Mouse (Mus musculus): ENCODE measurements around the gene Arhgef3.
A peak's percentile ranks its signal among the peaks of the same experiment; 100 is the strongest.
"Not testable (repeated sequence)": the region's sequence is repeated elsewhere in the genome, so short reads cannot be mapped to it uniquely, and the experiment has no call there.

The Arhgef3 gene

DNA sequence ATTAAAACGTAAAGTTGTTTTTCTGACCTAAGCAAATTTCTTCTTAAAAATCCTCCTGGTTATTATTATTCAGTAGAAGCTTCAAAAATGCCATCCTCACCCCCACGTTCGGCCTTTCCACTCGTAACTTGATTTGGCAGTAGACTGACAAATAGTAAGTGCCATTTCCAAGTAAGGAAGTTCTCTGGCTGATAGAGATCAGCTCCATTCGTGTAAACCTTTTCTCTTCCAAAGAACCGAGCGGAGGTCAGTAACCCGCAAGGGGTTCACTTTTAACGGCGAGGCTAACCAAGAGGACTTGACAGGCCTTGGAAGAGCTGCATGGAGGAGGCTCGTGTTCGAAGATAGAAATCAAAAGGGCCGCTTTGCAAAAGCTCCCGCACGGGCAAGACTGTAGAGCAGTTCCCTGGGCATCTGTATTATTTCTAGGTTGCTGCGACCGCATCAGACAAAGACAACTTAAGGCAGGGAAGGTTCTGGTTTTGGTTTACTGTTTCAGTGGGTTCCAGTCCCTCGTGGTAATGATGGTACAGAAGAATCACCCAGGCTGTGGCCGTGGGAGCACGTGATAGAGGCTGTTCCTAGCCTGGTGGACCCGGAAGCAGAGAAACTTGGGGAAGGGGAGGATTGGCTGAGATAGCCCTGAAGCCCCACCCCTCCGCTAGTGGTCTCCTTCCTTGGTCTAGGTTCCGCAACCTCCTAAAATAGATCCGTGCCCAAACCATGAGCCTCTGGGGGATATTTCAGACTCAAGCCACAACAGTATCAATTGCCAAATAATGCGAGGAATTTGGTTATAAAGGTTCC is 117.5 kb downstream of the Arhgef3 start:
- no peak for DNase-seq (ENCODE audit: low spot score)

DNA sequence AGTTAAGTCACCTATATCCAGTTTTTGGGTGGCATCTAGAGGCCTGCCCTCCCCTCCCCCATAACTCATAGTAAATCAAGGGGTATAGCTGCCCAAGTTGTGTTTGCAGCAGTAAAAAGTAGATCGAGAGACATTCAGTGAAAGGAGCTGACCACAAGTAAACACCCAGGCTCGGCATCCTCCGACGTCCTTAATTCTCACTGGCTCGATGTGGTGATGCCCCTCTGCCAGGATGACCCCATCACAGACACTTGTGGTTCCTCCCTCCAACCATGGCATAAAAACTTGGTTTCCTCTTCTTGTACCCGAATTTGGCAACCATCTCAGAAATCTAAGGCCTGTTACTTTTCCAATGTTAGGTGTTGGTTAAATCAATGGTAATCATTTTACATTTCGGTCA is 118.4 kb downstream of the Arhgef3 start:
- no peak for DNase-seq (ENCODE audit: low spot score)

DNA sequence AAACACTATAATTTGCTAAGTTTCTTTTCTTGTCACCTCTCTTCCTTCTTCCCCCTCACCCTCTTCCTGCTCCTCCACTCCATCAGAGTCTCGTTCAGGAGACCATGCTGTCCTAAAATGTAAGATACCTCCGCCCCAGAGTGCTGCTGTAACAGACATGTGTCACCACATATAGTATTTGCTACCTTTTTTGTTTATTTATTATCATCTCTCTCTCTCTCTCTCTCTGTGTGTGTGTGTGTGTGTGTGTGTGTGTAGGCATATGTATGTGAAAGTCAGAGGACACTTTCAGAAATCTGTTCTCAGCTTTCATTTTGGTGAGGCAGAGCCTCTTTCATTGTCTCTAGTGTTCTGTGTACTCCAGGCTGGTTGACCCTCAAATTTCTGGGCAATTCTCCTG is 119.0 kb downstream of the Arhgef3 start:
- DNase-seq (ENCODE audit: low spot score), result no peak

DNA sequence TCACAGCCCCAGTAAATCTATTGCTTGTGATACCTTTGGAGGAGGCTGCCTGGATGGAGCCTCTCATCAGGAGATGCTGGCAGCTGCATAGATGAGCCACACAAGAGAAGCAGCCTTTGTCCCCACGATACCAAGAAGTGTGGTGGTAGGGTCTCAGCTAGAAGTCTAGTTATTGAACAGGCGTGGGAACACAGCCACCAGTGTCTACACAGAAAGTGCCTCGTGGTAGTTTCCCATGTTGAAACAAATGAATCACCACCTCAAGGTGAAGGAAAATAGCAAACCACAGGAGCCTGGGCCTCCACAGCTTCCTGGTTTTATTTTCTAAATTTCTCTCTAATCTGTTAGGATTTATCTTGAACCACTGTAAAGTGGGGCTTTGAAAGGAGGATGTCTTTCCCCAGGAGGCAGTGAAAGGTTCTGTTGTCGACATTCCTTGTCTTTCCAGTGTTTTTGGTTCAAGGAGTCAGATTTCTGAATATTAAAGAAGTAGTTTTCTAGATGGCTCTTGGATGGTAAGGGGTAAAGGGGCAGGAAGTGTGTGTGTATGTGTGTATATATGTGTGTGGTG is 119.7 kb downstream of the Arhgef3 start:
- no peak for DNase-seq (ENCODE audit: low spot score)

DNA sequence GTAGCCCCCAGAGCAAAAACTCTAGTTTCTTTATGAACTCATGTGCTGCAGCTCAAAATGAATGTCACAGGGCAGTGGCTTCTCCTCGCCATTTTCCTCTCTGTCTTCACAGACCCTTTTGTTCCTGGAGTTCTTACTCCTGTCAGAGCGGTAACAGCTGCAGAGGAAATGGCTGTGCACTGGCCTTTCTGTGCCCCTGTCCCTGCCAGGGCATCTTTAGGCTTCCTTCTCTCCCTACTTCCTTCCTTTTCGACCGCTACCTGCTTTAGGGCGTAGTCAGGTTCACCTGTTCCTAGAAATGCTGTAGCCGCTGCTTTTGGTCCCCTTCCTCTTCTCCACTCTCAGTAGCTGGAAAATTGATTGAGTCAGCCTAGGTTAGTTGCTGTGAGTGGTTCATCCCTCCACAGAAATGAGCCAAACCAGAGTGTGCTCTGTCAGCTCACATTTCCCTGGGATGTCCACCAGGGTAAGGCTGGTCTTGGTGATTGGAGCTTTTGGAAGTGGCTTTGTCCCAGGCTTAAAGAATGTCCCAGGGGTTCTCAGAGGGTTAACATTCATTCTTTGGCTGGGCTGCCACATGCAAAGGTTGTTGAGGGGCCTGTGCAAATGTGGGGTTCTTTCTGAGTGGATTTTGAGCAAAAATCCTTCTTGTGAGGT is 121.3 kb downstream of the Arhgef3 start:
- DNase-seq (ENCODE audit: low spot score), result no peak

DNA sequence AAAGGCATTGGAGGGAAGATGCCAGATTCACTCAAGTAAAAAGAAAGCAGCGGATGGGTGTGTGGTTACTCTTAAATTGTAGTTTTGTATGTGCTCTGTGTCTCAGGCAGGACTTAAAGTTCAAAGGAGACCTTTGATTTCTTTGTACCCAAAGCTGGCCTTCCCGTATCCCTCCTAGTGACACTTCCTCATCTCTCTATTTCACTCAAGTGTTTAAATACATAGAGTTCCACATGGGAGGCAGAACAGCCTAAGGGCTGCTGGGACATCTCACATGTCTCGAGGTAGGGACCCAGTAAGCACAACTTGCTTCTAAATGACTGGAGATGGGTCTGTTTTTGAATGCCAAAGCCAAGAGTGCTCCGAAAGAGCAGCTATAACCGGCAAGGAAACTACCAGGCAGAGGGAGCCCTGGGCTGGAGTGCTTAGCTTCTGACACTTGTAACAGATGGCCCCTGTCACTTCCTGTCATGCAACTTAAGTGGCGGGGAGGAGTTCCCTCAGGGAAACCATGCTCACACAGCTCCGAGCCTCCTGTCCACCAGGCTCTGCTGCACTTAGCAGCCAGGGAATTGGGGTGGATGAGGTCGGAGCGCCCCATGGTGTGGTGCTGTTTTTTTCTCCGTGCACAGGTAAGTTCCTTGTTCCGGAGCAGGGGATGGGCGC is 123.0 kb downstream of the Arhgef3 start:
- no peak for DNase-seq (ENCODE audit: low spot score)

DNA sequence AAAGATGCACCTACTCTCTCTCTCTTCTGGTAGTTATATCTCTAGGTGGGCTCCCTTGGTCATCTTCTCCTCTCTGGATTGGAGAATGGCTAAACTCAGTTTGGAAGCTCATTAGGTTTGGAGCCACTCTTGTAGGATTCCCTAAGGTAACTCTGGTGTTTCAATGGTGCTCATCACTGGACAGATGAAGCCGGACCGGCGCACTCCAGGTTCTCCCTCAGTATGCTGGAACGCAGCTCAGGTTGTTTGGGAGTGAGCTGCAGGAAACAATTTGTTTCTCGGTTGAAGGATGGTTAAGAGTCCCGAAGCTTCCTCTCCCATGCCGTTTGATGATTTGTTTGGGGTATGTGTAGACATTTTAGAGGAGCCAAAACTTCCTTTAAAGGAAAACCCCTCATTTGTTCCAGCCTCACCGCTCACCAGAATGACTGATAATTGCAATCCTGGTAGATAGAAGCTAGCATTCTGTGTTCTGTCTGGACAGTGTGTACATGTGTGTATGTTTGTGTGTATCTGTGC is 124.0 kb downstream of the Arhgef3 start:
- DNase-seq (ENCODE audit: low spot score), result no peak

DNA sequence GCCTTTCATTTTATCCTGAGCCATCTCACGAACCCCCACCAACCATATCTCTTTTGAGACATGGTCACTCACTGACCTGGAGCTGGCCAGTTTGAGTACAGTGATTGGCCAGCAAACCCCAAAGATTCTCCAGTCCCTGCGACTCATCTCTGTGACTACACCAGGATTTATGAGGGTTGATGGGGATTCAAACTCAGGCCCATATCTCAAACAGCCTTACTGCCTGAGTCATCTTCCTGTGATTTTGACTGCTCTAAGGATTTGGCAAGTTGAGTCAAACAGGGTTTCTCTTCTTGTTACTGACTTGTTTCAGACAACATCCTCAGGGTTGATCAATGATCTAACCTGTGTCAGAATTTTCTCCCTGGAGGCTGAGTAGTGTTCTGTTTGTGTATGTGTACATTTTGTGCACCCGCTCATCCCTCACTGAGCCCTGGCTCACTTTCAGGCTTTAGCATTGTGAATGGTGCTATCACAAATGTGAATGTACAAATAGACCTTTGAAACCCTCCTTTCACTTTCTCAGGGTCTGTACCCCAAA is 124.9 kb downstream of the Arhgef3 start:
- DNase-seq (ENCODE audit: low spot score), result no peak

DNA sequence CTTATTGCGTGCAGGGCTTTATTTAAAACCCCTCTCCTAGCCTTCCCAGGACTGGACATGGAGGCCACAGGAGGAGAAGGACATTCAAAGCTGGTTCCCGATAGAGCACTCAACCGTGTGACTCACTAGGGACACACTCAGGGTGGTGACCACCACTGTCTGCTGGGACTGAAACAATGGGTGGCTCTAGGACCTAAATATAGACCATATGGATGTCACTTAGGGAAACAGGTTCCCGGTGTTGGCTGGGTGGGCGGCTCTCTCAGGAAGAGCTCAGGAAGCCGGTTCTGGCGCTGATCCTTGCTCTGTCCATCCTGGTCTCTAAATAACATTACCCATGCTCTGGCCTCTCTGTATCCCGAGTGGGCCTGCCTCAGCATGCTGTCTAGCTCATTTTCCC is 127.6 kb downstream of the Arhgef3 start:
- no peak for DNase-seq (ENCODE audit: low spot score)

DNA sequence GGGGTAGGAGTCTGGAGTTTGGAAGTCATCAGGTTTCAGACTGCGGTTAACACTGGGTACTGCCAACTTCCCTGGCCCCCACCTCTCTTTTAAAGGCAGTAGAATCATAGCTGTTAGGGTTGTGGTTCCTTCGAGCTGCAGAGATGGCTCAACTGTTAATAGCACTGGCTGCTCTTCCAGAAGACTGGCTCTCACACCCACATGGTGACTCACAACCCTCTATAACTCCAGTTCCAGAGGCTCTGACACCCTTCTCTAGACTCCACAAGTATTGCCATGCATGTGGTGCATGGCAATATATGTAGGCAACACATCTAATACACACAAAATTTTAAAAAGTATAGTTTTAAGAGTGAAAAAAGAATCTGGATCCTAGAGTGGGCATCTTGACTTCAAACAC is 128.1 kb downstream of the Arhgef3 start:
- no peak for DNase-seq (ENCODE audit: low spot score)

DNA sequence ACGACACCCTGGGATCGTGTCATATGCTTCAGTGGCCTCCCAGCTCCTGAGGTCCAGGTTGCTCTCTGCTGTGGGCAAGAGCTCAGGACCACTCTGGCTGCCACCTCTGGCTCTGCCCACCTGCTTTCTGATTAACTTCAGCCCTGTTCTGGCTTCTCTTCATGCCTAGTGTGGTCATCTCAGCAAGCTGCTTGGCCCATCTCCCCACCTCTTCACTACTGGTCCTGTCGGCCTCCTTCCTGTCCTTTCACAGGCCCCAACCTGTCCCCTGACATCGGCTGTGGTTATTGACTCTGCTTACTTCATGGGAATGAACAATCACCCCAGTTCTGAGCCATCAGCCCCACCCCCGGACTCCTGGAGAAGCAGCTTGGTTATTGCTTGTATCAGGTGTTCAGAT is 128.9 kb downstream of the Arhgef3 start:
- DNase-seq (ENCODE audit: low spot score), result no peak

DNA sequence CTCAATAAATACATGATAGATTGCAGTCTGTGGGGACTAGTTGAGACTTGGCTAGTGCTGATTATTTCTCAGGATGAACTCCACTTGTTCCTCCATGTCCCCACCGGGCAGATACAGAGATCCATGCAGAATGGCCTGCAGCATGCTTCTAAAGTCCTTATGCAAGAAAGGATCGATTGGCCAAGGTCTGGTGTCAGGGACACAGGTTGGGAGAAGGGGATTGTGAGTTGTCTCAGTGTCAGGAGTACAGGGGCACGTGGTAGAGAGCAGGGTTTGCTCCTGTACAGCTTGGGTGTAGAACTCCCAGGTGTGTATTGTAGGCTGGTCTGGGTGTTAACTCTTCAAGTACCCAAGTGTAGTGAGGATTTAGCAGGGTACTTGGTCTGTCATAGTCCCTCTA is 130.2 kb downstream of the Arhgef3 start:
- DNase-seq (ENCODE audit: low spot score), result no peak

DNA sequence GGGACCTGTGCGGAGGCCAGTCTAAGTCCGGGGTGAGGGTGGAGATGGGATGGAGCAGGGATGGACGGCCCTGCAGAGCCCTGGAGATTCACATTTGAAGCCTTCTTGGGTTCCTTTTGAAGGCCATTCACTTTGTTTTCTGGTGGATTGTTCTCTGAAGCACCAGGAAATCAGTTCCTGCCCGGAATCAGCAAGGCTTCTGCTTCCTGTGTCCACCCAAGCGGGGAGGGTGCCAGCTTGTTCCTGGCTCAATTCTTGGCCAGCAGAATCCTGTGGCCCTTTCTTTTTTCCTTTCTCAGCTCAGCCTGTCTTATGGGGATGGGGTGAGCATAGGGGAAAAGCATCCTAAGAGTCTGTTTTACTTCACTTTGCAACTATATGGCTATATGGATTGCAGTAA is 131.7 kb downstream of the Arhgef3 start:
- DNase-seq (ENCODE audit: low spot score), result no peak

DNA sequence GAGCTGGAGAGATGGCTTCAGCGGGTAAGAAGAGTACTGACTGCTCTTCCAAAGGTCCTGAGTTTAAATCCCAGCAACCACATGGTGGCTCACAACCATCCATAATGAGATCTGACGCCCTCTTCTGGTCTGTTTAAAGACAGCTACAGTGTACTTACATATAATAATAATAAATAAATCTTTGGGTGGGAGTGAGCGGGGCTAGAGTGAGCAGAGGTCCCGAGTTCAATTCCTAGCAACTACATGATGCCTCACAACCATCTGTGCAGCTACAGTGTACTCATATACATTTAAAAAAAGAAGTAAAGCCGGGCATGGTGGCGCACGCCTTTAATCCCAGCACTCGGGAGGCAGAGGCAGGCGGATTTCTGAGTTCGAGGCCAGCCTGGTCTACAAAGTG is 132.2 kb downstream of the Arhgef3 start:
- DNase-seq (ENCODE audit: low spot score), result not testable (repeated sequence)

DNA sequence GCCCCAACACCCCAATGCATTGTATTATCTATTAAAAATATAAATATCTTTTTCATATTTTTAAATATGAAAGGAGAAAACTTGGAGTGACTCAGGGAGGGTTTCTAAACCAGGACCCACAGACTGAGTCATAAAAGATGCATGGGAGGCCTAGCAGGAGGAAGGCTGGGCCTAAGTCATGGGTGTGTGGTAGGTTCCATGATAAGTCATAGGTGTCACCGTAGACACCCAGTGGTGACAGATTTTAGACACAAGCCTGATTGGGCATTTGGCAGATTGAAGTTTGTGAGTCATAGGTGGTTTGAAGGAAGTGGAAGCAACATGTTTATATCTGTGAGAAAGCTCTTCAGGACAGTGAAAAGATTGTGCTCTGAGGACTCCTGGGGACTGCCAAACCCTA is 134.4 kb downstream of the Arhgef3 start:
- DNase-seq (ENCODE audit: low spot score), result no peak

DNA sequence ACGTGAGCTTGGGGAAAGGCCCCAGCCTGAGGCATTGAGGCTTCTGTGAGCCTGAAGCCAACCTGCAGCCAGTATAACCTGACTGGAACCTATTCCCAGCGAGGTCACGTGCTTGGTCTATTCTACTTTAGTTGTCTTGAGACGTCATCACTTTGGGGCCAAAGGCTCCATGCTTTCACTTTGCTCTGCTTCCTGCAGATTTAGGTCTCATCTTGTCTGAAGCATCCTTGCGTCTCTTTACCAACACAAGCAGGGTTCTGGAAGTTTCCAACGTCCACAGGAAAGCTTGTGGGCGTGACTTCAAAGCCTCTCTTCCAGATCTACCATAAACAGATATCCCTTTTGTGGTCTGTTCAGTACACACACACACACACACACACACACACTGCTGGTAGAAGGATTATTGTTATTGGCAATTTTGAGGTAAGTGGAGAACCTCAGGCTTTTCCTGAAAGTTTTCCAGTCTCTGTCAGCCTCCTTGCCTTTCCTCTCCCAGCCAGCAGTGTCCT is 135.6 kb downstream of the Arhgef3 start:
- no peak for DNase-seq (ENCODE audit: low spot score)

DNA sequence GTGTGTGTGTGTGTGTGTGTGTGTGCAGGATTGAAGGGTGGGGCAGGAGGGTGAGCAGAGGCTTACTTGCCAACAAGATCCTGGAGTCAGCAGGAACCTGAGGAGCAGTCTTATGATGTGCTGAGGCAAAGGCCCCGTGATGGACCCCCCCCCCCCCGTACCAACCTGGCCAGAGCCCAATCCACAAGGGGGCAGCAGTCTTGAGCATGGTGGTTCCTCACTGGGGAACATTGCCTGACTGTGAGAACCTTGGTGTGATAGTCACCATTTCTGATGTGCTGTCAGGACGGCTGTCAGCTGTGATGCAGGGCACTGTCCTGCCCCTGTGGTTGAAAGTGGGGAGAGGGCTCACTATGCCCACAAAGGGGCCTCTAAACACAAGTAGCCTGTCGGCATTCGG is 138.7 kb downstream of the Arhgef3 start:
- DNase-seq (ENCODE audit: low spot score), result no peak

DNA sequence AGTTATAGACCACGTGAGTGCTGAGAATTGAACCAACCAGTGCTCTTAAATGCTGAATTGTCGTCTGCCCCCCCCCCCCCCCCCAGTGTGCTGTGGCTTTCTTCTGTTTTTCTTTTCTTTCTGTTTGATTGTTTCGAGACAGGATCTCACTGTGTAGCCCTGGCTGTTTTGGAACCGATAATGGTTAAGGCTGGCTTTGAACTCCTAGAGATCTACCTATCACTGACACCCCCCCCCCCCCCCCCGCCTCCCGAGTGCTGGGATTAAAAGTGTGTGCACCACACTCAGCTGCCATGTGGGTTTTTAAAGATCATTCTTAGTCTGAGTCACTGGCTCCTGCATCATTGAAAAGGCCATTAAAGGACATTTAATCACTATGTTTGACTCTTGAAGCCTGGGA is 147.7 kb downstream of the Arhgef3 start:
- DNase-seq (ENCODE audit: low spot score), result no peak

DNA sequence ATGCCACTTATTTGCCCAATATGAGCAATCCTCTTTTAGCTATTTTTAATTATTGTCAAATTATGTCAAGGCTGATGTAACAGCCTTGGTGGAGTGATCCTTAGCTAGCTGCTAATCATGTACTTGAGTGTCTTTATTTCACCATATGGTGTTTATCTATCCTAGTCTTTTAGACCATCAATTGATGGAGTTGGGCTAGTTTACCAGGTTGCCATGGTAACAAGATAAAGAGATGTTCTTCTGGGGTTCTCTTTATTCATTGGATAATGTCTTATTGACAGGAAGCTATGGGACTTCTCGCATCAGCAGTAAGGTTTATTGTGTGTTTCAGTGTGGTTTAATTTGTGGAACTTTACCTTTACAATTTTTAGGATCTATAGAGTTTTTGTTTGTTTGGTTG is 151.9 kb downstream of the Arhgef3 start:
- no peak for DNase-seq (ENCODE audit: low spot score)

DNA sequence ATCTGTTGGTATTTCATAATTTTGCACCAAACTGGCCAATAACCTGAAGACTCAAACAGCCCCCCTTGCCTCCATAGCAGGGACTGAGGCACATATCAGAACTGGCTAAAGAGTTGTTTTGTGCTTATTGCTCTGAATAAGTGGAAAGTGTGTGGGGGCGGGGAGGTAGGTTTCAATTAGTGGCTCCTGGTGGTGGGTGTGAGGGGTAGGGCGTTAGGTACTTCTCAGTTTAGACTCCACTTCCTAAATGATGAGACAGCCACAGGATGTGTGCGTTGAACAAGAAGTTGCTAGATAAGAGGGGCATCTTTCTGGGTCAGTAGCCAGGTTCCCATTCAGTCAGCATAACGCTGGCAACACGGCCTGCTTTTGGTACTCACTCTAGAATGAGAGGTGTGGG is 153.4 kb downstream of the Arhgef3 start:
- DNase-seq (ENCODE audit: low spot score), result no peak

DNA sequence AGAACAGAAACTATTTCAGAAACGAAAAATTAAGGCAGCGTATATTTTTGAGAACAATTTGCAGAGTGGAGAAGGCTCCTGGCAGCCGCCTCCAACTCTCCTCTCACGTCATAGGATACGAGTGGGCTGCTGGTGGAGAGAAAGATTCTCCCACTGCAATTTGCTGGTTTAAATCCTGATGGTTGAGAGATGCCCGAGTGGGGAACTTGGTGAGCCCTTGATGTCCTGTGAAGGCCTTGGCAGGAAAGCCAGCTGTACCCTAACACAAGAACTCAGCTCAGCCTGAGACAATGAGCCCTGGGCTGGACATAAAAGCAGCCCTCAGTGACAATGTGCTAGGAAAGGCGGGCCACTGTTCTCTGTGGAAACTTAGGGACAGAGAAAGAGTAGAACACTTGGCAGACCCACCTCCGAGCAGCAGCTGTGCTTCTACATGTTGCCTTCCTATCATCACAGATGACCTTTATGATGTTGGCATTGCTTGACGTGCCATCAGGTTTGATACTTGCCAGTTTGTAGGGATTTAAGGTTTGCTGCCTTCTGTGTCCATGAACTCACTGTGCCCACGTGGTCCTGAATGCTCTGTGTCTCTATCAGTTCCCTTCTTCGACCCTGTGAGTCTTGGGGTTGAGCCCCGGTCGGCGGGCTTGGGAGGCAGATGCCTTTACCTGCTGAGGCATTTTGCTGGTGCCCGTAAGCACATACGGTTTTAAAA is 154.4 kb downstream of the Arhgef3 start:
- DNase-seq (ENCODE audit: low spot score), result peak; percentile 35

DNA sequence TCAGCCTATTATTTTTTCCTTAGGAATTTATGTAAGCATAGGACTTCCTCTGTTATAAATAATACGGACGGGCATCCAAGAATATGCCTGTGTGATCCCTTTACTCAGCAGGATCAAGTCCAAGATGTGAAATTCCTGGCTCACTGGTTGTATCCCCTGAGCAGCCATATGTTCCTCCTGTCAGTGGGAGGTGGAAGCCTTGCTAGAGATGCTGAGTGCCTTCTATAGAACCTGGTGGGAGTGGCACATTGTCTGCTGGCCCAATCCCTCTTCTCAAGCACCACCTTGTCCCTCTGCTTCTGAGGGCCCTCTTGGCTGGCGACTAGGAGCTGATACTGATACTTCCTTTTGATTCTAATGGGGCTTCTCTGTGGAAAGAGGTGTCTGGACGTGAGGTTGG is 155.1 kb downstream of the Arhgef3 start:
- DNase-seq (ENCODE audit: low spot score), result peak; percentile 60

Measured in layer of hippocampus, adult 11-12 months (tissue).